Mouse (Mus musculus): ENCODE results near the gene Rbks.
"Not testable (repeated sequence)": the region's sequence is repeated elsewhere in the genome, so short reads cannot be mapped to it uniquely, and the experiment has no call there.

Gene Rbks

GRCm38 (mm10) chr5:31620326-31620725 lies 77.1 kb downstream of the Rbks start:
- no peak for DNase-seq (ENCODE audit: low spot score)

- no peak for DNase-seq (ENCODE audit: low spot score)
Observed at GRCm38 (mm10) chr5:31614339-31615025, 82.9 kb downstream of the Rbks start.

- peak; percentile 61 for DNase-seq (ENCODE audit: low spot score)
Observed at GRCm38 (mm10) chr5:31613852-31614286, 83.6 kb downstream of the Rbks start.

- no peak for DNase-seq (ENCODE audit: low spot score)
Observed at GRCm38 (mm10) chr5:31611186-31611585, 86.2 kb downstream of the Rbks start.

GRCm38 (mm10) chr5:31610376-31611086 lies 86.9 kb downstream of the Rbks start:
- DNase-seq (ENCODE audit: low spot score), result no peak

GRCm38 (mm10) chr5:31606151-31606550 lies 91.3 kb downstream of the Rbks start:
- DNase-seq (ENCODE audit: low spot score), result no peak

GRCm38 (mm10) chr5:31603766-31604165 lies 93.7 kb downstream of the Rbks start:
- no peak for DNase-seq (ENCODE audit: low spot score)

- peak; percentile 41 for DNase-seq (ENCODE audit: low spot score)
Observed at GRCm38 (mm10) chr5:31602377-31602776, 95.0 kb downstream of the Rbks start.

- DNase-seq (ENCODE audit: low spot score), result no peak
Observed at GRCm38 (mm10) chr5:31601162-31601722, 96.2 kb downstream of the Rbks start.

GRCm38 (mm10) chr5:31599161-31599560 lies 98.3 kb downstream of the Rbks start:
- DNase-seq (ENCODE audit: low spot score), result no peak

- no peak for DNase-seq (ENCODE audit: low spot score)
Observed at GRCm38 (mm10) chr5:31598579-31598978, 98.8 kb downstream of the Rbks start.

- no peak for DNase-seq (ENCODE audit: low spot score)
Observed at GRCm38 (mm10) chr5:31598121-31598520, 99.3 kb downstream of the Rbks start.

- no peak for DNase-seq (ENCODE audit: low spot score)
Observed at GRCm38 (mm10) chr5:31597430-31597944, 99.9 kb downstream of the Rbks start.

- no peak for DNase-seq (ENCODE audit: low spot score)
Observed at GRCm38 (mm10) chr5:31596481-31597429, 100.7 kb downstream of the Rbks start, which contains the start of gene Mrpl33. TSS of gene Mrpl33 (plus strand) at chr5:31596935.

GRCm38 (mm10) chr5:31595868-31596267 lies 101.6 kb downstream of the Rbks start:
- DNase-seq (ENCODE audit: low spot score), result no peak

- no peak for DNase-seq (ENCODE audit: low spot score)
Observed at GRCm38 (mm10) chr5:31591122-31591521, 106.3 kb downstream of the Rbks start.

- no peak for DNase-seq (ENCODE audit: low spot score)
Observed at GRCm38 (mm10) chr5:31589711-31590319, 107.6 kb downstream of the Rbks start.

- not testable (repeated sequence) for DNase-seq (ENCODE audit: low spot score)
Observed at GRCm38 (mm10) chr5:31588672-31589071, 108.8 kb downstream of the Rbks start.

- DNase-seq (ENCODE audit: low spot score), result no peak
Observed at GRCm38 (mm10) chr5:31588016-31588415, 109.4 kb downstream of the Rbks start.

- no peak for DNase-seq (ENCODE audit: low spot score)
Observed at GRCm38 (mm10) chr5:31585526-31585925, 111.9 kb downstream of the Rbks start.

GRCm38 (mm10) chr5:31583261-31583660 lies 114.2 kb downstream of the Rbks start:
- no peak for DNase-seq (ENCODE audit: low spot score)
